ENCODE assay signal across 16 mouse cellular contexts in genomic region chrX:87891916-87892315, GRCm38 (mm10).
"Had no signal": no experiment of that assay in that cellular context is flagged by ENCODE, and none has a peak within 500 bp of the region (broad histone marks: within the 10 kb centered on the region; RNA-seq: fewer than 3 reads in every experiment).

No protein-coding gene starts in this region.

- DNase-seq: retina, postnatal 1 day; right cerebral cortex, adult 18-20 months; right cerebral cortex, postnatal 25 days; right cerebral cortex, postnatal 4 days; spleen, adult 18-20 months; thymus, adult 18-20 months; thymus, adult 2 months; thymus, postnatal 14 days; thymus, postnatal 25 days; thymus, postnatal 36 days; thymus, postnatal 4 days had no signal

- H3K4me3 ChIP-seq: neural tube, embryonic 12.5 days; neural tube, embryonic 13.5 days; neural tube, embryonic 15.5 days; stomach, embryonic 15.5 days had no signal

- H3K4me1 ChIP-seq: neural tube, embryonic 12.5 days; neural tube, embryonic 13.5 days; neural tube, embryonic 15.5 days; stomach, embryonic 15.5 days had no signal

- H3K9me3 ChIP-seq: neural tube, embryonic 12.5 days; neural tube, embryonic 13.5 days; neural tube, embryonic 15.5 days; stomach, embryonic 15.5 days had no signal

- H3K27me3 ChIP-seq: neural tube, embryonic 12.5 days; neural tube, embryonic 13.5 days; neural tube, embryonic 15.5 days; stomach, embryonic 15.5 days had no signal

- H3K27ac ChIP-seq: neural tube, embryonic 12.5 days; neural tube, embryonic 13.5 days; neural tube, embryonic 15.5 days; stomach, embryonic 15.5 days; stomach, postnatal 0 days had no signal

- H3K36me3 ChIP-seq: neural tube, embryonic 12.5 days; neural tube, embryonic 13.5 days; neural tube, embryonic 15.5 days; stomach, embryonic 15.5 days had no signal
